ENCODE assay signal across 8 mouse cellular contexts in genomic region chr2:93333241-93333816, GRCm38 (mm10). TPM values are rescaled to one million over a fixed set of nuclear protein-coding genes. Genes with fewer than 3 reads are reported as not detected.
DNase-seq lines count a peak whose midpoint lies in the region; ATAC-seq and TF ChIP-seq lines count a peak whose summit lies in the region.

No protein-coding gene starts in this region.

- peak overlapping the region; percentile 8; the same call in 1 of the 2 replicates for H3K27ac ChIP-seq in forebrain, embryonic 16.5 days (ENCODE audit: low read length)
- peak overlapping the region; percentile 82 for H3K27ac ChIP-seq in layer of hippocampus, adult 2 months
- H3K27ac ChIP-seq in lung, embryonic 14.5 days (ENCODE audit: low read depth): peak overlapping the region; percentile 81; the same call in 1 of the 2 replicates
- no peak overlapping the region for H3K27ac ChIP-seq in thymus, adult 2 months (ENCODE audit: control insufficient read depth, insufficient read depth, low read length)

- peaks cover 52% of the 10 kb centered on the region for H3K27me3 ChIP-seq in G1E (ENCODE audit: insufficient read depth, low read length)
- no peaks in the 10 kb centered on the region for H3K27me3 ChIP-seq in forebrain, embryonic 16.5 days (replicated peaks; ENCODE audit: control insufficient read depth, insufficient read depth, low read length)
- no peaks in the 10 kb centered on the region for H3K27me3 ChIP-seq in lung, embryonic 14.5 days (ENCODE audit: insufficient read depth, low read length)
- H3K27me3 ChIP-seq in thymus, adult 2 months (ENCODE audit: control insufficient read depth, insufficient read depth, low read length): peaks cover 7% of the 10 kb centered on the region; the same call in 1 of the 2 replicates

- H3K4me2 ChIP-seq in forebrain, embryonic 16.5 days (ENCODE audit: low read length): peak overlapping the region; percentile 99
- H3K4me2 ChIP-seq in lung, embryonic 14.5 days: peak overlapping the region; percentile 98

- peak overlapping the region; percentile 76 for H3K9ac ChIP-seq in forebrain, embryonic 16.5 days (replicated peaks; ENCODE audit: low read depth, low read length)
- H3K9ac ChIP-seq in lung, embryonic 14.5 days: peak overlapping the region; percentile 69

- peak overlapping the region; percentile 74 for H3K4me3 ChIP-seq in G1E (ENCODE audit: low read depth, low read length)
- peak overlapping the region; percentile 70 for H3K4me3 ChIP-seq in forebrain, embryonic 16.5 days (replicated peaks; ENCODE audit: low read length)
- peak overlapping the region; percentile 83 for H3K4me3 ChIP-seq in layer of hippocampus, adult 2 months
- H3K4me3 ChIP-seq in lung, embryonic 14.5 days (ENCODE audit: low read depth, low read length): peak overlapping the region; percentile 64
- H3K4me3 ChIP-seq in thymus, adult 2 months (ENCODE audit: control insufficient read depth, insufficient read depth, low read length): peak overlapping the region; percentile 44

- peak; percentile 48; the same call in 1 of the 2 replicates for TF ChIP-seq CTCF in G1E (IDR thresholded peaks at IDR 0.05; ENCODE audit: low read depth, low read length)
- TF ChIP-seq CTCF in layer of hippocampus, adult 2 months (conservative IDR thresholded peaks at IDR 0.05): peak; percentile 96
- TF ChIP-seq CTCF in lung, embryonic 14.5 days (IDR thresholded peaks at IDR 0.05; ENCODE audit: low read depth): peak; percentile 89
- peak; percentile 88 for TF ChIP-seq CTCF in thymus, adult 2 months (IDR thresholded peaks at IDR 0.05; ENCODE audit: borderline replicate concordance, control insufficient read depth, extremely low read depth, insufficient read depth, low read length, poor library complexity)

- under 1% methylated on average over 29 of the region's 29 CpGs for WGBS in forebrain, embryonic 16.5 days
- 1% methylated on average over 29 of the region's 29 CpGs for WGBS in lung, embryonic 14.5 days
- under 1% methylated on average over 29 of the region's 29 CpGs for WGBS in thymus, adult 2 months

- peak; percentile 54; the same call in 1 of the 2 replicates for ATAC-seq in G1E (ENCODE audit: extremely low read depth, insufficient number of reproducible peaks, low FRiP score, poor library complexity, severe bottlenecking)
- ATAC-seq in forebrain, embryonic 16.5 days: peak; percentile 74
- peak; percentile 36 for ATAC-seq in lung, embryonic 14.5 days (ENCODE audit: insufficient read depth)

- peak; percentile 59 for DNase-seq in G1E (ENCODE audit: low spot score)
- peak; percentile 88 to 95 for DNase-seq in cerebellum, adult 18-20 months
- DNase-seq in heart, postnatal 25 days (ENCODE audit: low spot score): peak; percentile 69
- peak; percentile 81 to 89 for DNase-seq in layer of hippocampus, adult 2 months (ENCODE audit: low spot score in 2 of 2)
- peak; percentile 95 for DNase-seq in lung, embryonic 14.5 days
- peak; percentile 57 for DNase-seq in ovary, adult 18-20 months (ENCODE audit: low spot score)
- DNase-seq in thymus, adult 2 months: peak; percentile 66

- peaks cover 2% of the 10 kb centered on the region; the same call in 1 of the 2 replicates for H3K9me3 ChIP-seq in G1E (replicated peaks)
- H3K9me3 ChIP-seq in forebrain, embryonic 16.5 days (ENCODE audit: control insufficient read depth, low read length): no peaks in the 10 kb centered on the region; the same call in 1 of the 2 replicates
- no peaks in the 10 kb centered on the region for H3K9me3 ChIP-seq in lung, embryonic 14.5 days (ENCODE audit: low read depth, low read length)

- intact Hi-C loops in heart, postnatal 25 days (cut with DNase I): loop anchor here (1.0 to 5.0 kb wide), 4 partner anchors 49 to 266 kb away; no protein-coding TSS in a partner anchor

- H3K4me1 ChIP-seq in G1E (ENCODE audit: insufficient read depth, low read depth, low read length): peaks cover 28% of the 10 kb centered on the region
- H3K4me1 ChIP-seq in forebrain, embryonic 16.5 days (replicated peaks; ENCODE audit: control insufficient read depth, insufficient read depth, low read length): peaks cover 25% of the 10 kb centered on the region
- peaks cover 14% of the 10 kb centered on the region for H3K4me1 ChIP-seq in lung, embryonic 14.5 days (ENCODE audit: insufficient read depth)
- peaks cover 13% of the 10 kb centered on the region for H3K4me1 ChIP-seq in thymus, adult 2 months (replicated peaks; ENCODE audit: control insufficient read depth, insufficient read depth, low read length)

- TF ChIP-seq POLR2A in thymus, adult 2 months (IDR thresholded peaks at IDR 0.05; ENCODE audit: control insufficient read depth, extremely low read depth, insufficient read depth, low read length, poor library complexity): no peak

- no peaks in the 10 kb centered on the region for H3K36me3 ChIP-seq in G1E (replicated peaks)
- no peaks in the 10 kb centered on the region for H3K36me3 ChIP-seq in forebrain, embryonic 16.5 days (ENCODE audit: control insufficient read depth, insufficient read depth)
- H3K36me3 ChIP-seq in lung, embryonic 14.5 days (ENCODE audit: insufficient read depth): no peaks in the 10 kb centered on the region
- H3K36me3 ChIP-seq in thymus, adult 2 months (ENCODE audit: control insufficient read depth, insufficient read depth, low read length): no peaks in the 10 kb centered on the region

RNA-seq across cellular contexts. Expression of gene Tspan18, which starts 1.0 kb away (rescaled TPM):
- 9.0 and 10.6 TPM in 2 replicates for total RNA-seq in G1E (2014; fragmentation: Nextera tagmentation)
- total RNA-seq in G1E (2017): 4.2 and 6.9 TPM in 2 replicates
- 8.5 and 10.5 TPM in 2 replicates for polyA plus RNA-seq in G1E (2012)
- polyA plus RNA-seq in forebrain, embryonic 16.5 days (2015; fragmentation: Nextera tagmentation; extraction: Ambion mirVana): 14.8 and 17.0 TPM in 2 replicates
- total RNA-seq in heart, postnatal 25 days (2021): 10 to 100 TPM; 15.6 to 18.9 TPM
- 10 to 100 TPM; 39.1 to 40.2 TPM for total RNA-seq in layer of hippocampus, adult 2 months (2021)
- 36.8 and 39.9 TPM in 2 replicates for polyA plus RNA-seq in lung, embryonic 14.5 days (2014; fragmentation: Nextera tagmentation; extraction: Ambion mirVana)
- 10.7 and 12.2 TPM in 2 replicates for polyA plus RNA-seq in thymus, adult 2 months (2012; rRNA removed)
